Mouse (Mus musculus) hindbrain, embryonic 15.5 days (tissue): ENCODE measurements at regions not wholly inside any gene's neighbourhood (a gene's known extent, or its start where the extent isn't known, plus 50 kb on each side); places are given as distances from the start of the nearest gene placed in this dataset.

Experiments
- ATAC-seq: fragments of 200-750 bp; cut with Nextera tagmentation; 2 replicates; pipeline ENCODE4 v1.8.0; 2017; ENCODE audit warnings: low read depth, moderate number of reproducible peaks, moderate TSS enrichment; ENCODE audit not compliant: low FRiP score
- H3K27ac ChIP-seq: fragments of 300-500 bp; sonication (generic); replicated peaks from 2 replicates; pipeline ENCODE4 v1.5.1; 2015; ENCODE audit warnings: mild to moderate bottlenecking, inconsistent platforms
- H3K27me3 ChIP-seq: fragments of 300-500 bp; sonication (generic); 2 replicates; pipeline ENCODE4 v1.6.1; 2015; ENCODE audit warnings: control low read depth, inconsistent platforms
- H3K36me3 ChIP-seq: fragments of 300-500 bp; sonication (generic); 2 replicates; pipeline ENCODE4 v1.6.1; 2015; ENCODE audit warnings: control low read depth, inconsistent platforms
- H3K4me1 ChIP-seq: fragments of 300-500 bp; sonication (generic); replicated peaks from 2 replicates; pipeline ENCODE4 v1.6.1; 2015; ENCODE audit warnings: control low read depth, inconsistent platforms
- H3K4me2 ChIP-seq: fragments of 300-500 bp; sonication (generic); 2 replicates; pipeline ENCODE4 v1.6.1; 2015; ENCODE audit warnings: moderate library complexity, mild to moderate bottlenecking, inconsistent platforms
- H3K4me3 ChIP-seq: fragments of 300-500 bp; sonication (generic); 2 replicates; pipeline ENCODE4 v1.5.1; 2015; ENCODE audit warnings: mild to moderate bottlenecking, inconsistent platforms
- H3K9ac ChIP-seq: fragments of 300-500 bp; sonication (generic); 2 replicates; pipeline ENCODE4 v1.6.1; 2015; ENCODE audit warnings: inconsistent platforms
- H3K9me3 ChIP-seq: fragments of 300-500 bp; sonication (generic); 2 replicates; pipeline ENCODE4 v1.6.1; 2016; ENCODE audit warnings: control low read depth, inconsistent platforms
- WGBS: fragments of 180-500 bp; shearing (Covaris S2); methylation state at CpG from one replicate; pipeline ENCODE4 v1.1.7; 2015; 5-methylcytosine and 5-hydroxymethylcytosine counted together

GRCm38 (mm10) chr2:57716754-57717510, 280.8 kb upstream of the Galnt5 start:
- Histone ChIP-seq H3K4me3 (no peak overlapping the region), H3K36me3 (no peaks in the 10 kb centered on the region), H3K27me3 (no peaks in the 10 kb centered on the region), H3K4me2 (no peak overlapping the region), H3K4me1 (no peaks in the 10 kb centered on the region), H3K27ac (no peak overlapping the region), H3K9ac (no peak overlapping the region), H3K9me3 (no peaks in the 10 kb centered on the region)
- 44% methylated on average over 10 of the region's 10 CpGs for WGBS
- ATAC-seq, result peak; percentile 23; the same call in 1 of the 2 replicates
